Mouse (Mus musculus): ENCODE measurements around the gene Acsl4. TPM values are rescaled to one million over a fixed set of nuclear protein-coding genes. Genes with fewer than 3 reads are reported as not detected.
A peak's percentile ranks its signal among the peaks of the same experiment; 100 is the strongest.

Acsl4 gene
- total and polyA plus RNA-seq, 3 experiments, result 6.1 to 176 (median 110) TPM

DNA sequence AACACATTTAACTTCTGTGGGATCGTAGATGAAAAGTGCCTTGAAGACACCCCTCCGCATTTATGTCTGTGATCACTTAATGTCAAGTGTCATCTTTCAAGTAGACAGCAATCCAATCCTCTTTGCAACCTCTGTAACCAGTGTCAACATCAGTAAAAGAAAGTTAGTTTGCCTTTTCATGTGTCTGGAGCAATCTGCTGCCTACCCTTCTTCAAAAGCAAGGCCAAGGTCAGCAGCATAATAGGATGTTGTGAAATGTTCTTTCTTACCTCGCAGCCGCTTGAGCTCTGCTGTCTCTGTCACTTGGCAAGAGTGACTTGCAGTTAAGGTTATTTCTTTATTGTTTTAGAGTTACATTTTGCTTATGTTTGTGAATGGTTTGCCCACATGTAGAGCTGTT, 14.8 kb downstream of the Acsl4 start:
- TF ChIP-seq GATA2 (IDR thresholded peaks at IDR 0.05; ENCODE audit: borderline replicate concordance, low read depth, low read length), result no peak
- no peak for TF ChIP-seq GATA1 (IDR thresholded peaks at IDR 0.05; ENCODE audit: borderline replicate concordance, low read length)
- no peak for TF ChIP-seq POLR2AphosphoS5 (IDR thresholded peaks at IDR 0.05; ENCODE audit: insufficient replicate concordance, low read depth, low read length)
- TF ChIP-seq CTCF (IDR thresholded peaks at IDR 0.05; ENCODE audit: low read depth, low read length), result no peak
- DNase-seq (ENCODE audit: low spot score), result no peak
- Histone ChIP-seq H3K9me3 (replicated peaks) (no peaks in the 10 kb centered on the region), H3K4me1 (ENCODE audit: insufficient read depth, low read depth, low read length) (peaks cover 27% of the 10 kb centered on the region), H3K27me3 (ENCODE audit: insufficient read depth, low read length) (no peaks in the 10 kb centered on the region), H3K36me3 (replicated peaks) (peaks cover 30% of the 10 kb centered on the region), H3K4me3 (ENCODE audit: low read depth, low read length) (no peak overlapping the region)
- ATAC-seq (ENCODE audit: extremely low read depth, insufficient number of reproducible peaks, low FRiP score, poor library complexity, severe bottlenecking), result no peak

DNA sequence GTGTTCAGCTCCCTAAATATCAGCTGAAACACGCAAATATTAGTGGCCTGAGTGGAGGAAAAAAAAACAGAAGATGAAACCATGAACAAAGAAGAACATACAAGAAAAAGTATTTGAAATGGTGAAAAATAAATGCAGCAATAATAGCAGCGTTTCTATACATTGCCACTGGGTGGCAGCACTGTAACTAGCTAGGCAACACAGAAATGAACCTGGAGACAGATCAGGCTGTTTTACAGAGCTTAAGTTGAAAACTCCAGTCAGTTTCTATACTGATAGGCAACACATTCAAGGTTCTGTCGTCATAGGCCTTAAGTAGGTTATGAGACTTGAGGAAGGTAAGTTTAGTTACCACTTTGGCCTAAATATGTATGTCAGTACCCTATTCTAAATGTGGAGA, 17.9 kb downstream of the Acsl4 start:
- Histone ChIP-seq H3K4me3 (ENCODE audit: low read depth, low read length) (no peak overlapping the region), H3K27me3 (ENCODE audit: insufficient read depth, low read length) (no peaks in the 10 kb centered on the region), H3K36me3 (replicated peaks) (peaks cover 22% of the 10 kb centered on the region), H3K4me1 (ENCODE audit: insufficient read depth, low read depth, low read length) (peaks cover 16% of the 10 kb centered on the region), H3K9me3 (replicated peaks) (no peaks in the 10 kb centered on the region)
- no peak for ATAC-seq (ENCODE audit: extremely low read depth, insufficient number of reproducible peaks, low FRiP score, poor library complexity, severe bottlenecking)
- no peak for DNase-seq (ENCODE audit: low spot score)
- TF ChIP-seq GATA2 (IDR thresholded peaks at IDR 0.05; ENCODE audit: borderline replicate concordance, low read depth, low read length) (no peak), CTCF (IDR thresholded peaks at IDR 0.05; ENCODE audit: low read depth, low read length) (peak; percentile 21; the same call in 1 of the 2 replicates)

DNA sequence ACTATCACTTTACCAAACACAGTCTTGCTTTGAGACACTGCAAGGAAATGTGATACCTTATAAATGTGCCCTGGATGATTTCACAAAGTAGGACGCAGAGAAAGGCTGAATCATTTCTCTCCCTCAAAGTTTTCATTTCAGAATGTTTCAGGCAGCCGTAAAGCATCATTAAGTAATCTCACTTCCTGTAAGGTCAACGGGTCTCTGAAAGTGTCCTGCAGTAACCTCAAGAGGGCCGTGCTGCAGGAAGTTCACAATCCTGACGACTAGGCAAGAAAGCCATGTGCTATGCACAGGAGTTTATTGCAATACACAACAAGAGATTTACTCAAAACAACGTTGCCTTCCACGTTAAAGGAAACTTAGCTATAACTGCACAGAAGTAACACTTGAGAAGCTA, 20.4 kb downstream of the Acsl4 start:
- no peak for TF ChIP-seq GATA1 (IDR thresholded peaks at IDR 0.05; ENCODE audit: borderline replicate concordance, low read length)
- no peak for TF ChIP-seq TAL1 (conservative IDR thresholded peaks at IDR 0.05; ENCODE audit: low read depth, low read length)
- TF ChIP-seq POLR2AphosphoS5 (IDR thresholded peaks at IDR 0.05; ENCODE audit: insufficient replicate concordance, low read depth, low read length), result no peak
- TF ChIP-seq CTCF (IDR thresholded peaks at IDR 0.05; ENCODE audit: low read depth, low read length), result no peak
- H3K9me3 ChIP-seq (replicated peaks), result no peaks in the 10 kb centered on the region
- no peak for DNase-seq (ENCODE audit: low spot score)
- peaks cover 9% of the 10 kb centered on the region for H3K36me3 ChIP-seq (replicated peaks)
- no peak overlapping the region for H3K4me3 ChIP-seq (ENCODE audit: low read depth, low read length)
- peaks cover 11% of the 10 kb centered on the region; the same call in 1 of the 2 replicates for H3K4me1 ChIP-seq (ENCODE audit: insufficient read depth, low read depth, low read length)
- ATAC-seq (ENCODE audit: extremely low read depth, insufficient number of reproducible peaks, low FRiP score, poor library complexity, severe bottlenecking), result peak; percentile 34; the same call in 1 of the 2 replicates
- no peaks in the 10 kb centered on the region for H3K27me3 ChIP-seq (ENCODE audit: insufficient read depth, low read length)

DNA sequence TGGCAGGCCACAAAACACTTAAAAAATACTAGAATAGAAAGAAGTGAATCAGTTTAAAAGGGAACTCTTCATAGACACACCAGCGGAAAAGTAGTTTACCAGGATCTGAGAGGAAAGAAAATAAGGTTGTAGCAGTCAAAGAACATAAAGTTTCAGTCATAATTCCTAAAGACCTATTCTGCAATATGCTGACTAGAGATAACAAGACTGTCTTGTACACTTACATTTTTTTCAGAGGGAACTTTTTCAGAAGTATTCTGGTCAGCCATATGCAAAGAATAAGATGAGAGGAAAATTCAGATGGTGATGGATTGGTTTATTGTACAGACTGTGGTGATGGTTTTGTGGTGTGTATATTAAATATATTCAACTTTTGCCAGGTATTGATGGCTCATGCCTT, 26.5 kb downstream of the Acsl4 start:
- DNase-seq (ENCODE audit: low spot score) (no peak), ATAC-seq (ENCODE audit: extremely low read depth, insufficient number of reproducible peaks, low FRiP score, poor library complexity, severe bottlenecking) (no peak)
- no peaks in the 10 kb centered on the region for H3K9me3 ChIP-seq (replicated peaks)
- H3K4me1 ChIP-seq (ENCODE audit: insufficient read depth, low read depth, low read length), result peaks cover 13% of the 10 kb centered on the region
- H3K36me3 ChIP-seq (replicated peaks), result peaks cover 6% of the 10 kb centered on the region
- TF ChIP-seq TAL1 (conservative IDR thresholded peaks at IDR 0.05; ENCODE audit: low read depth, low read length), result no peak
- no peak for TF ChIP-seq GATA1 (IDR thresholded peaks at IDR 0.05; ENCODE audit: borderline replicate concordance, low read length)
- TF ChIP-seq POLR2AphosphoS5 (IDR thresholded peaks at IDR 0.05; ENCODE audit: insufficient replicate concordance, low read depth, low read length), result no peak
- no peak for TF ChIP-seq GATA2 (IDR thresholded peaks at IDR 0.05; ENCODE audit: borderline replicate concordance, low read depth, low read length)
- TF ChIP-seq CTCF (IDR thresholded peaks at IDR 0.05; ENCODE audit: low read depth, low read length), result no peak
- H3K4me3 ChIP-seq (ENCODE audit: low read depth, low read length), result no peak overlapping the region
- H3K27me3 ChIP-seq (ENCODE audit: insufficient read depth, low read length), result no peaks in the 10 kb centered on the region

DNA sequence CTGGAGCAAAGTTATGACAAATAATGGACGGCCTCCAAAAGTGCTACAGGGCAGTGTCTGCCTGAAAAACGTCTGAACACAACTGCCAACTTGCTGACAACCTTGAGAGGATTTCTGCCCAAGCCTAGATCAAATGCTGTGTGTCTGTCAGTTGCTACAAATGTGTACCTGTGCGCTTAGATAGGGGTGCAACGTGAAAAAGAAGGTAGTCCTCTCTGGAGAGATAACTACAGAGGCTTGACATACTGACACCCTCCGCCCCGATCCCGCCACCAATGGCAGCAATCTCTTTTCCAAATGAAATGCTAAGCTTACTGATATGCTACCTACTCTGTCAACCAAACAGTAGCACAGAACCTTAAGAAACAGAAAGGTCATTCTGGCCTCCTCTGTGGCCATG, 31.3 kb downstream of the Acsl4 start:
- Histone ChIP-seq H3K4me3 (ENCODE audit: low read depth, low read length) (no peak overlapping the region), H3K4me1 (ENCODE audit: insufficient read depth, low read depth, low read length) (peaks cover 14% of the 10 kb centered on the region), H3K27me3 (ENCODE audit: insufficient read depth, low read length) (no peaks in the 10 kb centered on the region), H3K9me3 (replicated peaks) (no peaks in the 10 kb centered on the region), H3K36me3 (replicated peaks) (peaks cover 19% of the 10 kb centered on the region)
- ATAC-seq (ENCODE audit: extremely low read depth, insufficient number of reproducible peaks, low FRiP score, poor library complexity, severe bottlenecking) (peak; percentile 45; the same call in 1 of the 2 replicates), DNase-seq (ENCODE audit: low spot score) (no peak)
- TF ChIP-seq GATA1 (IDR thresholded peaks at IDR 0.05; ENCODE audit: borderline replicate concordance, low read length) (no peak), CTCF (IDR thresholded peaks at IDR 0.05; ENCODE audit: low read depth, low read length) (no peak), TAL1 (conservative IDR thresholded peaks at IDR 0.05; ENCODE audit: low read depth, low read length) (no peak), POLR2AphosphoS5 (IDR thresholded peaks at IDR 0.05; ENCODE audit: insufficient replicate concordance, low read depth, low read length) (no peak), GATA2 (IDR thresholded peaks at IDR 0.05; ENCODE audit: borderline replicate concordance, low read depth, low read length) (no peak)

DNA sequence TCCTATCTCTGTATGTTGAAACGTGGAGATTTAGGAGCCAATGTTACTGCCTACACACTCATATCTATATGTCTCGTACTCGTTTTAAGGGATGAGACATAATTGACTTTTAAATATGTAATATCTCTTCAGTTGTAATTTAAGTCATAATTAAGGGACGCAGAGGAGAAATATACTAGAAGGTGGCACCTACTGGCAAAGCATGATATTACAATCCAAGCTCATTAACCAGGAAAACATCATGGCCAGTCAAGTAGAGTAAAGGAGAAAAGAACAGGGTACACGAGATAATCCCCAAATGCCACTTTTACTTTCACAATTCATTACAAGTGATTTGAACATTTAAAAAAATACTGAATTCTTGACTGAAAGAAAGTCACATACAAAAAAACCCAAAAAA, 31.9 kb downstream of the Acsl4 start:
- no peaks in the 10 kb centered on the region for H3K27me3 ChIP-seq (ENCODE audit: insufficient read depth, low read length)
- peaks cover 14% of the 10 kb centered on the region for H3K4me1 ChIP-seq (ENCODE audit: insufficient read depth, low read depth, low read length)
- DNase-seq (ENCODE audit: low spot score), result no peak
- no peak for ATAC-seq (ENCODE audit: extremely low read depth, insufficient number of reproducible peaks, low FRiP score, poor library complexity, severe bottlenecking)
- no peak for TF ChIP-seq GATA2 (IDR thresholded peaks at IDR 0.05; ENCODE audit: borderline replicate concordance, low read depth, low read length)
- TF ChIP-seq GATA1 (IDR thresholded peaks at IDR 0.05; ENCODE audit: borderline replicate concordance, low read length), result no peak
- no peak for TF ChIP-seq TAL1 (conservative IDR thresholded peaks at IDR 0.05; ENCODE audit: low read depth, low read length)
- no peak for TF ChIP-seq POLR2AphosphoS5 (IDR thresholded peaks at IDR 0.05; ENCODE audit: insufficient replicate concordance, low read depth, low read length)
- no peak for TF ChIP-seq CTCF (IDR thresholded peaks at IDR 0.05; ENCODE audit: low read depth, low read length)
- H3K4me3 ChIP-seq (ENCODE audit: low read depth, low read length), result no peak overlapping the region
- peaks cover 19% of the 10 kb centered on the region for H3K36me3 ChIP-seq (replicated peaks)
- H3K9me3 ChIP-seq (replicated peaks), result no peaks in the 10 kb centered on the region

DNA sequence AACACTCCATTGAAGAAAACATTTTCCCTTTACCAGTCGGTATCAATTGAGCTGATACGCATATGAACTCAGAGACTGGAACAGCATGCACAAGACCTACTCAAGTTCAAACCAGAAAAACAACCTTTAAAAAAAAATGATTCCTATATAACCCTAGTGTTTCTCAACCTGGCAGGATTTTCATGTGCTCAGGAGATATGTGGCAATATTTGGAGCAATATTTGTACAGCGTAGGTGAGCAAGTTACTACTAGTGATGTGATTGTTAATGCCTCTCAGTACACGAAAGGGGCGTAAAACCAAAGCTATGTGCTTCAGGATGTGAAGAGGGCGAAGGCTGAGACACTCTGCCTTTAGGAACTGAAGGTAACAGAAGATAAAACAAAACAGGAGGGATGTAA, 54.1 kb downstream of the Acsl4 start:
- no peak for ATAC-seq (ENCODE audit: extremely low read depth, insufficient number of reproducible peaks, low FRiP score, poor library complexity, severe bottlenecking)
- Histone ChIP-seq H3K27me3 (ENCODE audit: insufficient read depth, low read length) (no peaks in the 10 kb centered on the region), H3K9me3 (replicated peaks) (no peaks in the 10 kb centered on the region)

More for the DNA sequence above, 54.1 kb downstream of the Acsl4 start:
- no peak for TF ChIP-seq GATA2 (IDR thresholded peaks at IDR 0.05; ENCODE audit: borderline replicate concordance, low read depth, low read length)
- TF ChIP-seq POLR2AphosphoS5 (IDR thresholded peaks at IDR 0.05; ENCODE audit: insufficient replicate concordance, low read depth, low read length), result no peak
- TF ChIP-seq GATA1 (IDR thresholded peaks at IDR 0.05; ENCODE audit: borderline replicate concordance, low read length), result no peak
- TF ChIP-seq CTCF (IDR thresholded peaks at IDR 0.05; ENCODE audit: low read depth, low read length), result no peak
- no peak for TF ChIP-seq TAL1 (conservative IDR thresholded peaks at IDR 0.05; ENCODE audit: low read depth, low read length)
- Histone ChIP-seq H3K4me1 (ENCODE audit: insufficient read depth, low read depth, low read length) (no peaks in the 10 kb centered on the region), H3K36me3 (replicated peaks) (peaks cover 69% of the 10 kb centered on the region), H3K4me3 (ENCODE audit: low read depth, low read length) (no peak overlapping the region)
- no peak for DNase-seq (ENCODE audit: low spot score)

All from G1E (cell line).